Mouse (Mus musculus): ENCODE data around the gene Veph1.

The Veph1 gene

DNA sequence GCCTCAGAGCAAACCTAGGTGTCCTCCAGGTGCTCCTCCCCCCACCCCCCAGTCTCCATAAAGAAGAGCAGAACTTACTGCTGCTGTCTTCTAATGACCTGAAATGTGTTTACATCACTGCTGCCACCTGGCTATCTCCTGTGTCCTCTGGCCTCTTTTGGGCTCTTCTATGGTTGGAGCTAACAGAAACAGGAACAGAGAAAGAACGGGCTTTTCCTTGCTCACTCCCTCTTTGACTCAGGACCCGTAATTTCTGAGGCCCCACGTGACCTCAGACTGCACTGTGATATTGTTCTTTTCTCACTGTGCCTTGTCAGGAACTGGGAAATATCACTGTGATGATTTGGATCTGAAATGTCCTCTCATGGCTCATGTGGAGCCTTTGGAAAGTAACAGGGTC lies 271.2 kb downstream of the Veph1 start:
- peak; percentile 85 for DNase-seq (ENCODE audit: low read depth, low spot score)

DNA sequence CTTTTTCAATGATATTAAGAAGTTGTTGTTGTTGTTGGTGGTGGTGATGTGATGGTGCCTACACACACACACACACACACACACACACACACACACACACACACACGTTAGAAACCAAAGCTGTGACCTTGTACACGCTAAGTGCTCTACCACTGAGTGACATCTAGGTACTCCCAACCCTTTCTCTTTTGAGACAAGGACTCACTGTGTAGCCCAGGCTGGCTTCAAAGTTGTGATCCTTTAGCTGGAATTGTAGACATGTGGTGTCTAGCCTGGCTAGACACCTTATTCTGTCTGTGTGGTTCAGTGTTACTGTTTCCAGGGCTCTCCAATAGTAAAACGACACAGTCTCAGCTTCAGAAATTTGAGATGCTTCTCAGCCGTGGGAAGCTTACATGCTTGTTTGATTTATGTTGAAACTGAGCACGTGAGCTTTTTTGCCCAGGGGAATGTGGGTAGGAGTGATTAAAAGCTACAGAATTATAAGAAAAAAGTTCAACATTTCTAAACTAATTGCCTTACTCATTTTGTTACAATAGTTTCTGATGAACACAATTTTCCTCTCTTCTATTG lies 272.3 kb downstream of the Veph1 start:
- DNase-seq (ENCODE audit: low read depth, low spot score): no peak

DNA sequence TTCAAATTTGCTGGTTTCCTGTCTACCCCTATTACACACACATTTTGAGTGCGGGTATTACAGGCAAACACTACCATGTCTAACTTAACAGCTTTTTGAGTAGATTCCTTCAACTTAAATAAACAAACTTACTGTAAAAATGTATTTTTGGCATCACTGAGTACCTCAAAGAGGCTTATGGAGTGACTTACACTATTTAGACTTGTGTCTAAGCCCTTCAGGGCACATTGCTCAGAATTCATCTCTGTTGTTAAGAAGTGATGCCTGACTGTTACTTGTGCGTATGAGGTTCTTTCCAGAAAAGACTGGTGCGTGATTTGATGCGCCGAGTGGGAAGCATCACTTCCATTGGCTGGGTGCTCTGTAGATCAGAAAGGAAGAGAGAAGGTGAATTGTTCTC lies 277.5 kb downstream of the Veph1 start:
- DNase-seq (ENCODE audit: low read depth, low spot score): no peak

DNA sequence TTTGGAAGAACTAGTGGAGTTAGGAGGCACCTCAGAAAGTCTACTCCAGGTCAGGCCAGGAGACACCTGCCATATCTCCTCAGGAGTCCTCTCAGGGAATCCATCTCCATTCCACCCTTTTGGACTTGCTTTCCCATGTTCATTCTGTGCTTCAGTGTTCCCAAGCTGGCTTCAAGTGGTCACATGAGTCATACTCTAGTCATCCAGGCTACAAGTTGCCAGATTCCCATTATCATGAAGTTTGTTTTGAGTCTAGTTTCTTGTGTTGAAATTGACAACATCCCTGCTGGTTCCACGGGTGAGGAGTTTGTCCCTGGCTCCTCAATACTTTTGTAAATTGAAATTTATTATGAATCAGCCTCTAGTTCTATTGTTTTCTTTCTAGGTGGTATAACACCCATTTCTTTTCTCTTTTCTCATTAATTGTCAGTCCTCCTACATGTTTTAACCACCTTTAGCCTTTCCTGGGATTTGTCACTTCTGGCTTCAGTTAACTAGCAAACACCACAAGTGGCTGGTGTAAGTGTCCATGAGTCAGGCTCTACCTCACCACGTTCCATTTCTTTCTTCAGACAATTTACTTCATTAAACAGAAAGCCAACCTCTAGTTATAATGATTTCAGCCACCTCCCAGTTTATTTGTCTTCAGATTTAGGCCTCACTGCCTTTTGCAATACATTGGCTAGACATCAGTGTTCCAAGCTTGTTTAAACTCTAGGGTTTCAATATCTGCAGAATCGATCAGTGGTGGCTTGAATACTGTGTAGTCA lies 288.8 kb downstream of the Veph1 start:
- no peak for DNase-seq (ENCODE audit: low read depth, low spot score)

DNA sequence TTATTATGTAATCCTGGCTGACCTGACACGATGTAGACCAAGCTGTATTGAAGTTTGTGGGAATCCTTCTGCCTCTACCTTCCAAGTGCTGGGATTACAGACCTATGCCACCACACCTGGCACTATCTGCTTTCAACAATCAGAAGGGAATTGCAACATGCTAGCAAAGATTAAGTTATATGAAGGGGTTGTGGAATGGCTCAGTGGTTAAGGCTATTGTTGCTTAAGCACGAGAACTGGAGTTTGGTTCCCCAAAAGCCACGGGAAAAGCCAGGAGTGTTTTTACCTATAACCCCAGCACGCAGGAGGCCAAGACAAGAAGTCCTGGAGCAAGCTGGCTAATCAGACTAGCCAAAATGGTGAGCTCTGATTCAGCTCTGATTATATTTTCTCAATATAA lies 291.6 kb downstream of the Veph1 start:
- DNase-seq (ENCODE audit: low read depth, low spot score): no peak

DNA sequence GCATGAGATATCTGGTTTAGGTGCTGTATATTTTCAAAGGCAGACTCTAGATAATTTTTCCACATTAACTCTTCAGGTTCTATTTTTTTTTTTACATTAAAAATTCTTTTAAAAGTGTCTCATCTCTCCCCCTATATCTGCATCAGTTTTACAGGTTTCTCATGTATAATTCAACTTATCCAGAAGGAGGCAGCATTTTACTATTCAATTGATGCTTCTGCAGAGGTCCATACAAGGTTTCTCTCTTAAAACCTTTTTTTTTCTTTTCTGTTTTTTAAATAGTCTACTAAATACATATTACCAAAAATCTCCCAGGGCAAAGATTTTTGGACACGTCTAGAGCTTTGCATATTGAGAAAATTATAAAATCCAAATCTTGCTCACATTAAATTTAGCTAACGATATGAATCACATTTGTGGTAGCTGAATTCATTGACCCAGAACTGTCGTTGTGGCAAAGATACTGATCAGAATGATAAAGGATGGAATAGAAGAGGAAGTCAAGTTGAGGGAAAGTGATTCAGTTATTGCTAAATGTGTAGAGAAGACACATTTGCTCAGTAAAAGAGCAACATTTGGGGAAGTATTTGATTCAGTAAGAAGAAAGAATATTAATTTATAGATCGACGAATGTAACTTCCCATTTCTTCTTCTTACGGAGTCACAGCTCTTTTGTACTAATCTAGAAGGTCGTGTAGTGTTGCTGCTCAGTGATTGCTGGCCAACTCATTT lies 292.3 kb downstream of the Veph1 start:
- DNase-seq (ENCODE audit: low read depth, low spot score): peak; percentile 42
